8 mouse cellular contexts compared by ENCODE assay signal in genomic region chr4:147937021-147937420, GRCm38 (mm10). TPM values are rescaled to one million over a fixed set of nuclear protein-coding genes. Genes with fewer than 3 reads are reported as not detected.
DNase-seq lines count a peak whose midpoint lies in the region; ATAC-seq and TF ChIP-seq lines count a peak whose summit lies in the region.

No protein-coding gene starts in this region.

- peak overlapping the region; percentile 62 for H3K4me3 ChIP-seq in neural tube, embryonic 11.5 days (ENCODE audit: low read depth, low read length)
- peak overlapping the region; percentile 56 for H3K4me3 ChIP-seq in forebrain, embryonic 14.5 days (ENCODE audit: low read depth, low read length)
- H3K4me3 ChIP-seq in limb, embryonic 14.5 days (replicated peaks; ENCODE audit: low read length): peak overlapping the region; percentile 71
- peak overlapping the region; percentile 65 for H3K4me3 ChIP-seq in stomach, embryonic 14.5 days (ENCODE audit: low read depth, low read length)

- peak overlapping the region; percentile 78 for H3K9ac ChIP-seq in neural tube, embryonic 11.5 days (ENCODE audit: low read length)
- peak overlapping the region; percentile 66 for H3K9ac ChIP-seq in forebrain, embryonic 14.5 days (ENCODE audit: low read length)
- H3K9ac ChIP-seq in limb, embryonic 14.5 days (ENCODE audit: low read depth, low read length, severe bottlenecking): peak overlapping the region; percentile 87
- H3K9ac ChIP-seq in stomach, embryonic 14.5 days (replicated peaks; ENCODE audit: low read depth, low read length): peak overlapping the region; percentile 68; the same call in 1 of the 2 replicates

- H3K27me3 ChIP-seq in neural tube, embryonic 11.5 days (ENCODE audit: control insufficient read depth, insufficient read depth, low read length): no peaks in the 10 kb centered on the region
- no peaks in the 10 kb centered on the region for H3K27me3 ChIP-seq in forebrain, embryonic 14.5 days (replicated peaks; ENCODE audit: control insufficient read depth, insufficient read depth, low read length)
- no peaks in the 10 kb centered on the region for H3K27me3 ChIP-seq in limb, embryonic 14.5 days (ENCODE audit: control insufficient read depth, insufficient read depth, low read length)
- H3K27me3 ChIP-seq in stomach, embryonic 14.5 days (ENCODE audit: control insufficient read depth, insufficient read depth, low read length): no peaks in the 10 kb centered on the region

- peak overlapping the region; percentile 89 for H3K4me2 ChIP-seq in neural tube, embryonic 11.5 days (ENCODE audit: low read depth)
- peak overlapping the region; percentile 82 for H3K4me2 ChIP-seq in forebrain, embryonic 14.5 days (ENCODE audit: low read length)
- H3K4me2 ChIP-seq in limb, embryonic 14.5 days (replicated peaks; ENCODE audit: low read depth, low read length, severe bottlenecking): peak overlapping the region; percentile 50
- H3K4me2 ChIP-seq in stomach, embryonic 14.5 days (replicated peaks; ENCODE audit: low read depth, low read length): peak overlapping the region; percentile 80

- intact Hi-C loops in left cerebral cortex, postnatal 25 days (cut with DNase I): loop anchor here (5.0 kb wide), 1 partner anchor 70 kb away; the partner anchor contains the start of genes Fv1 and Miip

- ATAC-seq in neural tube, embryonic 11.5 days (ENCODE audit: insufficient read depth, low FRiP score, low TSS enrichment): no peak
- ATAC-seq in forebrain, embryonic 14.5 days: no peak
- ATAC-seq in limb, embryonic 14.5 days (ENCODE audit: low FRiP score, low read depth): no peak
- no peak for ATAC-seq in stomach, embryonic 14.5 days (ENCODE audit: insufficient number of reproducible peaks, insufficient read depth, low FRiP score, low read depth)

- no peak for DNase-seq in neural tube, embryonic 11.5 days (ENCODE audit: low spot score)
- no peak for DNase-seq in neural tube, embryonic 10.5 days (ENCODE audit: extremely low spot score, low spot score)
- no peak for DNase-seq in forebrain, embryonic 14.5 days (ENCODE audit: low spot score)
- no peak for DNase-seq in limb, embryonic 14.5 days (ENCODE audit: low spot score)
- no peak for DNase-seq in adrenal gland, postnatal 36 days
- no peak for DNase-seq in layer of hippocampus, adult 9-10 months (ENCODE audit: low spot score)
- no peak for DNase-seq in left cerebral cortex, postnatal 25 days (ENCODE audit: low spot score in 2 of 2)

- no peak for TF ChIP-seq POLR2A in limb, embryonic 14.5 days (IDR thresholded peaks at IDR 0.05; ENCODE audit: borderline replicate concordance, extremely low read depth, insufficient read depth, insufficient read length)

- H3K36me3 ChIP-seq in neural tube, embryonic 11.5 days (ENCODE audit: control insufficient read depth, insufficient read depth, low read length): no peaks in the 10 kb centered on the region
- no peaks in the 10 kb centered on the region for H3K36me3 ChIP-seq in forebrain, embryonic 14.5 days (ENCODE audit: control insufficient read depth, insufficient read depth, low read length)
- peaks cover 8% of the 10 kb centered on the region; the same call in 1 of the 2 replicates for H3K36me3 ChIP-seq in limb, embryonic 14.5 days (ENCODE audit: control insufficient read depth, insufficient read depth, low read length)
- H3K36me3 ChIP-seq in stomach, embryonic 14.5 days (ENCODE audit: control insufficient read depth, insufficient read depth, low read length): no peaks in the 10 kb centered on the region

- WGBS in neural tube, embryonic 11.5 days: 41% methylated on average over 3 of the region's 3 CpGs
- WGBS in forebrain, embryonic 14.5 days: 39% methylated on average over 3 of the region's 3 CpGs
- WGBS in limb, embryonic 14.5 days: 45% methylated on average over 3 of the region's 3 CpGs
- 30% methylated on average over 3 of the region's 3 CpGs for WGBS in stomach, embryonic 14.5 days

- peaks cover 7% of the 10 kb centered on the region for H3K4me1 ChIP-seq in neural tube, embryonic 11.5 days (ENCODE audit: control insufficient read depth, insufficient read depth, low read length)
- peaks cover 15% of the 10 kb centered on the region for H3K4me1 ChIP-seq in forebrain, embryonic 14.5 days (ENCODE audit: control insufficient read depth, insufficient read depth, low read length)
- peaks cover 59% of the 10 kb centered on the region for H3K4me1 ChIP-seq in limb, embryonic 14.5 days (ENCODE audit: control insufficient read depth, insufficient read depth, low read length)
- peaks cover 17% of the 10 kb centered on the region for H3K4me1 ChIP-seq in stomach, embryonic 14.5 days (ENCODE audit: control insufficient read depth, insufficient read depth, low read length)

- no peaks in the 10 kb centered on the region for H3K9me3 ChIP-seq in neural tube, embryonic 11.5 days (ENCODE audit: control insufficient read depth, low read length)
- no peaks in the 10 kb centered on the region for H3K9me3 ChIP-seq in forebrain, embryonic 14.5 days (replicated peaks; ENCODE audit: control insufficient read depth, low read length)
- H3K9me3 ChIP-seq in limb, embryonic 14.5 days (ENCODE audit: control insufficient read depth, low read length): no peaks in the 10 kb centered on the region
- H3K9me3 ChIP-seq in stomach, embryonic 14.5 days (ENCODE audit: control insufficient read depth, low read depth, low read length): no peaks in the 10 kb centered on the region

- no peak overlapping the region for H3K27ac ChIP-seq in neural tube, embryonic 11.5 days (ENCODE audit: low read depth, low read length)
- H3K27ac ChIP-seq in forebrain, embryonic 14.5 days (ENCODE audit: low read depth, low read length): no peak overlapping the region
- peak overlapping the region; percentile 77; the same call in 1 of the 2 replicates for H3K27ac ChIP-seq in limb, embryonic 14.5 days (replicated peaks; ENCODE audit: low read depth, low read length)
- 0 out of 2 replicates have a peak overlapping the region, but pooled peaks have one; percentile 87 for H3K27ac ChIP-seq in stomach, embryonic 14.5 days (ENCODE audit: low read length)

RNA-seq across cellular contexts. Expression of gene Plod1, which starts 0.5 kb away (rescaled TPM):
- 33.2 and 35.2 TPM in 2 replicates for polyA plus RNA-seq in neural tube, embryonic 11.5 days (2014; fragmentation: Nextera tagmentation; extraction: Ambion mirVana)
- polyA plus RNA-seq in forebrain, embryonic 14.5 days (2014; fragmentation: Nextera tagmentation; extraction: Ambion mirVana): 15.0 and 18.8 TPM in 2 replicates
- 104 and 129 TPM in 2 replicates for polyA plus RNA-seq in limb, embryonic 14.5 days (2012; rRNA removed)
- 93.0 and 103 TPM in 2 replicates for polyA plus RNA-seq in limb, embryonic 14.5 days (2014; fragmentation: Nextera tagmentation; extraction: Ambion mirVana)
- polyA plus RNA-seq in stomach, embryonic 14.5 days (2014; fragmentation: Nextera tagmentation; extraction: Ambion mirVana): 53.0 and 56.0 TPM in 2 replicates
- total RNA-seq in adrenal gland, postnatal 36 days (2021): 10 to 100 TPM; 35.1 to 47.1 TPM
- 10 to 100 TPM; 17.6 to 19.9 TPM for total RNA-seq in left cerebral cortex, postnatal 25 days (2021)

RNA-seq across cellular contexts. Expression of gene 2510039O18Rik, which starts 3.7 kb away (rescaled TPM):
- polyA plus RNA-seq in neural tube, embryonic 11.5 days (2014; fragmentation: Nextera tagmentation; extraction: Ambion mirVana): 19.7 and 20.6 TPM in 2 replicates
- polyA plus RNA-seq in forebrain, embryonic 14.5 days (2014; fragmentation: Nextera tagmentation; extraction: Ambion mirVana): 12.5 TPM in 2 replicates
- 63.2 and 88.2 TPM in 2 replicates for polyA plus RNA-seq in limb, embryonic 14.5 days (2012; rRNA removed)
- 25.9 and 29.9 TPM in 2 replicates for polyA plus RNA-seq in limb, embryonic 14.5 days (2014; fragmentation: Nextera tagmentation; extraction: Ambion mirVana)
- 17.6 and 20.0 TPM in 2 replicates for polyA plus RNA-seq in stomach, embryonic 14.5 days (2014; fragmentation: Nextera tagmentation; extraction: Ambion mirVana)
- total RNA-seq in adrenal gland, postnatal 36 days (2021): 10 to 100 TPM; 48.1 to 51.0 TPM
- total RNA-seq in left cerebral cortex, postnatal 25 days (2021): 10 to 100 TPM; 29.0 to 30.6 TPM

RNA-seq across cellular contexts. Expression of gene Mfn2, which starts 32.5 kb away (rescaled TPM):
- 47.5 and 50.0 TPM in 2 replicates for polyA plus RNA-seq in neural tube, embryonic 11.5 days (2014; fragmentation: Nextera tagmentation; extraction: Ambion mirVana)
- 33.8 and 50.1 TPM in 2 replicates for polyA plus RNA-seq in forebrain, embryonic 14.5 days (2014; fragmentation: Nextera tagmentation; extraction: Ambion mirVana)
- polyA plus RNA-seq in limb, embryonic 14.5 days (2012; rRNA removed): 29.6 and 33.4 TPM in 2 replicates
- 29.8 and 30.2 TPM in 2 replicates for polyA plus RNA-seq in limb, embryonic 14.5 days (2014; fragmentation: Nextera tagmentation; extraction: Ambion mirVana)
- 26.5 and 29.8 TPM in 2 replicates for polyA plus RNA-seq in stomach, embryonic 14.5 days (2014; fragmentation: Nextera tagmentation; extraction: Ambion mirVana)
- total RNA-seq in adrenal gland, postnatal 36 days (2021): 100 to 1,000 TPM; 150 to 219 TPM
- 100 to 1,000 TPM; 187 to 193 TPM for total RNA-seq in left cerebral cortex, postnatal 25 days (2021)

RNA-seq across cellular contexts. Expression of gene Nppb, which starts 48.6 kb away (rescaled TPM):
- polyA plus RNA-seq in neural tube, embryonic 11.5 days (2014; fragmentation: Nextera tagmentation; extraction: Ambion mirVana): 0.72 and 0.87 TPM in 2 replicates
- not detected in 2 replicates for polyA plus RNA-seq in forebrain, embryonic 14.5 days (2014; fragmentation: Nextera tagmentation; extraction: Ambion mirVana)
- polyA plus RNA-seq in limb, embryonic 14.5 days (2012; rRNA removed): 0.11 TPM in 1 of 2 replicates, not detected in the other
- polyA plus RNA-seq in limb, embryonic 14.5 days (2014; fragmentation: Nextera tagmentation; extraction: Ambion mirVana): 0.44 TPM in 1 of 2 replicates, not detected in the other
- polyA plus RNA-seq in stomach, embryonic 14.5 days (2014; fragmentation: Nextera tagmentation; extraction: Ambion mirVana): not detected in 2 replicates
- total RNA-seq in adrenal gland, postnatal 36 days (2021): 1 to 10 TPM in 1 of 2 experiments, not detected in 1; 2.9 TPM
- total RNA-seq in left cerebral cortex, postnatal 25 days (2021): not detected

Comparison
In these comparisons a context has a peak if more than half of its experiments do, and no peak if none do; other contexts are left out.
1. H3K27ac ChIP-seq: peak in limb, embryonic 14.5 days (single experiment) and stomach, embryonic 14.5 days (single experiment); none in neural tube, embryonic 11.5 days (single experiment) and forebrain, embryonic 14.5 days (single experiment).
2. Peak in every context shown above with its lines, with median percentiles within 50 percentile points of each other: H3K4me2 ChIP-seq, H3K4me3 ChIP-seq and H3K9ac ChIP-seq.